Mouse (Mus musculus): ENCODE measurements around the gene Inafm1. TPM values are rescaled to one million over a fixed set of nuclear protein-coding genes. Genes with fewer than 3 reads are reported as not detected.

The Inafm1 gene
- polyA plus RNA-seq, 2 experiments = 24.3 to 48.7 TPM

GRCm38 (mm10) chr7:16311453-16312004 is 38.1 kb upstream of the Inafm1 start:
- Histone ChIP-seq H3K4me2 (replicated peaks; ENCODE audit: low read depth, low read length, severe bottlenecking) (peak overlapping the region; percentile 97), H3K36me3 (ENCODE audit: control insufficient read depth, insufficient read depth, low read length) (0 out of 2 replicates have a peak, but pooled peaks cover 3% of the 10 kb centered on the region), H3K27me3 (ENCODE audit: control insufficient read depth, insufficient read depth, low read length) (0 out of 2 replicates have a peak, but pooled peaks cover 5% of the 10 kb centered on the region), H3K4me1 (ENCODE audit: control insufficient read depth, insufficient read depth, low read length) (peaks cover 42% of the 10 kb centered on the region), H3K9ac (ENCODE audit: low read depth, low read length, severe bottlenecking) (peak overlapping the region; percentile 69), H3K9me3 (ENCODE audit: control insufficient read depth, low read length) (no peaks in the 10 kb centered on the region), H3K27ac (replicated peaks; ENCODE audit: low read depth, low read length) (peak overlapping the region; percentile 52; the same call in 1 of the 2 replicates), H3K4me3 (replicated peaks; ENCODE audit: low read length) (peak overlapping the region; percentile 61)
- WGBS = 4% methylated on average over 13 of the region's 14 CpGs
- DNase-seq (ENCODE audit: low spot score) = no peak
- no peak for ATAC-seq (ENCODE audit: low FRiP score, low read depth)
- TF ChIP-seq POLR2A (IDR thresholded peaks at IDR 0.05; ENCODE audit: borderline replicate concordance, extremely low read depth, insufficient read depth, insufficient read length) = no peak

GRCm38 (mm10) chr7:16310521-16311452 is 37.4 kb upstream of the Inafm1 start:
- under 1% methylated on average over 30 of the region's 31 CpGs for WGBS
- no peak for ATAC-seq (ENCODE audit: low FRiP score, low read depth)

GRCm38 (mm10) chr7:16310020-16310520 is 36.7 kb upstream of the Inafm1 start:
- no peak for TF ChIP-seq POLR2A (IDR thresholded peaks at IDR 0.05; ENCODE audit: borderline replicate concordance, extremely low read depth, insufficient read depth, insufficient read length)
- DNase-seq (ENCODE audit: low spot score) (peak; percentile 65), ATAC-seq (ENCODE audit: low FRiP score, low read depth) (0 out of 2 replicates have a peak, but pooled peaks have one; percentile 5)
- H3K9ac ChIP-seq (ENCODE audit: low read depth, low read length, severe bottlenecking) = peak overlapping the region; percentile 56
- no peaks in the 10 kb centered on the region for H3K9me3 ChIP-seq (ENCODE audit: control insufficient read depth, low read length)
- H3K4me1 ChIP-seq (ENCODE audit: control insufficient read depth, insufficient read depth, low read length) = peaks cover 42% of the 10 kb centered on the region
- peak overlapping the region; percentile 61 for H3K4me3 ChIP-seq (replicated peaks; ENCODE audit: low read length)
- H3K27ac ChIP-seq (replicated peaks; ENCODE audit: low read depth, low read length) = peak overlapping the region; percentile 33; the same call in 1 of the 2 replicates
- 0% methylated on average over 26 of the region's 56 CpGs for WGBS
- H3K27me3 ChIP-seq (ENCODE audit: control insufficient read depth, insufficient read depth, low read length) = 0 out of 2 replicates have a peak, but pooled peaks cover 5% of the 10 kb centered on the region
- peak overlapping the region; percentile 97 for H3K4me2 ChIP-seq (replicated peaks; ENCODE audit: low read depth, low read length, severe bottlenecking)
- H3K36me3 ChIP-seq (ENCODE audit: control insufficient read depth, insufficient read depth, low read length) = no peaks in the 10 kb centered on the region

More at GRCm38 (mm10) chr7:16310521-16311452, 37.4 kb upstream of the Inafm1 start:
- H3K27ac ChIP-seq (replicated peaks; ENCODE audit: low read depth, low read length) = peak overlapping the region; percentile 33; the same call in 1 of the 2 replicates
- peak overlapping the region; percentile 97 for H3K4me2 ChIP-seq (replicated peaks; ENCODE audit: low read depth, low read length, severe bottlenecking)
- H3K9ac ChIP-seq (ENCODE audit: low read depth, low read length, severe bottlenecking) = peak overlapping the region; percentile 56
- no peaks in the 10 kb centered on the region for H3K9me3 ChIP-seq (ENCODE audit: control insufficient read depth, low read length)
- peaks cover 42% of the 10 kb centered on the region for H3K4me1 ChIP-seq (ENCODE audit: control insufficient read depth, insufficient read depth, low read length)
- DNase-seq (ENCODE audit: low spot score) = peak; percentile 25
- peak overlapping the region; percentile 61 for H3K4me3 ChIP-seq (replicated peaks; ENCODE audit: low read length)
- no peak for TF ChIP-seq POLR2A (IDR thresholded peaks at IDR 0.05; ENCODE audit: borderline replicate concordance, extremely low read depth, insufficient read depth, insufficient read length)
- H3K36me3 ChIP-seq (ENCODE audit: control insufficient read depth, insufficient read depth, low read length) = no peaks in the 10 kb centered on the region
- H3K27me3 ChIP-seq (ENCODE audit: control insufficient read depth, insufficient read depth, low read length) = 0 out of 2 replicates have a peak, but pooled peaks cover 5% of the 10 kb centered on the region

GRCm38 (mm10) chr7:16309318-16310019 is 36.1 kb upstream of the Inafm1 start:
- peak; percentile 37 for ATAC-seq (ENCODE audit: low FRiP score, low read depth)
- Histone ChIP-seq H3K9ac (ENCODE audit: low read depth, low read length, severe bottlenecking) (peak overlapping the region; percentile 56), H3K4me3 (replicated peaks; ENCODE audit: low read length) (peak overlapping the region; percentile 61), H3K4me1 (ENCODE audit: control insufficient read depth, insufficient read depth, low read length) (peaks cover 42% of the 10 kb centered on the region), H3K27ac (replicated peaks; ENCODE audit: low read depth, low read length) (peak overlapping the region; percentile 27; the same call in 1 of the 2 replicates), H3K4me2 (replicated peaks; ENCODE audit: low read depth, low read length, severe bottlenecking) (peak overlapping the region; percentile 97), H3K36me3 (ENCODE audit: control insufficient read depth, insufficient read depth, low read length) (no peaks in the 10 kb centered on the region), H3K27me3 (ENCODE audit: control insufficient read depth, insufficient read depth, low read length) (0 out of 2 replicates have a peak, but pooled peaks cover 5% of the 10 kb centered on the region), H3K9me3 (ENCODE audit: control insufficient read depth, low read length) (no peaks in the 10 kb centered on the region)
- 2% methylated on average over 46 of the region's 61 CpGs for WGBS
- peak; percentile 68 for DNase-seq (ENCODE audit: low spot score)
- no peak for TF ChIP-seq POLR2A (IDR thresholded peaks at IDR 0.05; ENCODE audit: borderline replicate concordance, extremely low read depth, insufficient read depth, insufficient read length)
